Mouse (Mus musculus): ENCODE results near the gene Tcte3. TPM values are rescaled to one million over a fixed set of nuclear protein-coding genes. Genes with fewer than 3 reads are reported as not detected.
"Not testable (repeated sequence)": the region's sequence is repeated elsewhere in the genome, so short reads cannot be mapped to it uniquely, and the experiment has no call there.

Gene Tcte3
- polyA plus RNA-seq (2012; fragmentation: generic; extraction: Trizol): 0.50 TPM

DNA sequence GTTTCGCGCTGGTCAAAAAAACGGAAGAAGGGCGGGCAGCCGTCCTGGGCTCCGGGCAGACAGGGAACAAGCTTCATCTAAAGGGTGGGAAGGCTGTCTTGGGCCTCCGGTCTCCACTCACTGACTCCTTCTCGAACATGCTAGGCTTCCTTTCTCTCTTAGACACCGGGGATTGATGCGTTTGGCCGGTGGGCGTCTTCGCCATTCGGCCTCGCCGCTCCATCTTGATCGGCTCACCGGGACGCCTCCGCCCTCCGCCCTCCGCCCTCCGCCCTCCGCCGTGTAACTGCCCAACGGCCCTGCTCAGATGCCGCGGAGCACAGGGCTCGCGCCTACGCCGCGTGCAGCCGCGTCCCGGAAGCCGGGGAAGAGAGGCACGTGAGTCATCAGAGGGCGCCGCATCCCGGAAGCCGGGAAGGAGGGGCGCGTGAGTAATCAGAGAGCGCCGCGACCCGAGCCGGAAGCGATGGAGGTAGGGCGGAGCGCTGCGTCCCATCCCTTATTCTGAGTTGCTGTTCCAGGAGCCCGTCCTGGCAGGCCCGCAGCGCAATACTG lies at the start of gene Tcte3, which contains the start of the genes Ermard and Gm3448:
TSS of gene Tcte3 (minus strand) at position 314 of the 555 bp plus-strand sequence.
TSS of gene Ermard (plus strand) at position 34 of the 555 bp plus-strand sequence.
TSS of gene Gm3448 (minus strand) at position 363 of the 555 bp plus-strand sequence.
- not testable (repeated sequence) for H3K4me2 ChIP-seq (ENCODE audit: low read depth); H3K36me3 ChIP-seq (ENCODE audit: control insufficient read depth, insufficient read depth); H3K79me2 ChIP-seq (ENCODE audit: control insufficient read depth, insufficient read depth); H3K4me3 ChIP-seq; H3ac ChIP-seq (ENCODE audit: control insufficient read depth, insufficient read length); H3K27me3 ChIP-seq (ENCODE audit: control insufficient read depth, insufficient read depth, insufficient read length)

DNA sequence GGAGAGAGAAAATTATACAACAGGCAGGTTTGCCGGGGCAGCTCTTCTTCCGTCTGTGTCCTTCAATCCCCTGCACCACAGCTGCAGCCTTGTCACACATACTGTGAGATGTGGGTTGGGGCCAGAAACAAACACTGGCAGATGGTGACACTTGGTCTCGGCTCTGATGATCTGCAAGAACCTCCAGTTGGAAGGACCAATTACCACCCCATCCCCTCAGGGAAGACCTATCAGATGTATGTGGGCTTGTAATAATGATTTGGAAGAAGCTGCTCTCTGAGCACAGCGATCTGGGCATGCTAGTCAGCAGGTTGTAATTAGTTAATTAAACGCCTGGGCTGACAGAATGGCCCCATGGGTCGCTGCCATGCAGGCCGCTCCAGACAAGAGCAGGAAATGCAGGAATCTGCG lies 47.3 kb upstream of the Tcte3 start:
- no peak overlapping the region for H3K4me3 ChIP-seq
- no peaks in the 10 kb centered on the region for H3K36me3 ChIP-seq (ENCODE audit: control insufficient read depth, insufficient read depth)
- H3K27me3 ChIP-seq (ENCODE audit: control insufficient read depth, insufficient read depth, insufficient read length): no peaks in the 10 kb centered on the region
- H3K79me2 ChIP-seq (ENCODE audit: control insufficient read depth, insufficient read depth): no peaks in the 10 kb centered on the region
- no peak overlapping the region for H3ac ChIP-seq (ENCODE audit: control insufficient read depth, insufficient read length)
- TF ChIP-seq MYOG (IDR thresholded peaks at IDR 0.05; ENCODE audit: control insufficient read depth in 1 of 3, insufficient read depth in 1 of 3, insufficient read length in 2 of 3, low read depth in 2 of 3): peak in 1 of 3 experiments; percentile 31
- no peak for TF ChIP-seq USF1 (IDR thresholded peaks at IDR 0.05; ENCODE audit: low read depth)
- TF ChIP-seq MYOD1 (IDR thresholded peaks at IDR 0.05; ENCODE audit: control insufficient read depth in 1 of 3, insufficient read length in 2 of 3, low read depth in 2 of 3): no peak
- no peak overlapping the region for H3K4me2 ChIP-seq (ENCODE audit: low read depth)

DNA sequence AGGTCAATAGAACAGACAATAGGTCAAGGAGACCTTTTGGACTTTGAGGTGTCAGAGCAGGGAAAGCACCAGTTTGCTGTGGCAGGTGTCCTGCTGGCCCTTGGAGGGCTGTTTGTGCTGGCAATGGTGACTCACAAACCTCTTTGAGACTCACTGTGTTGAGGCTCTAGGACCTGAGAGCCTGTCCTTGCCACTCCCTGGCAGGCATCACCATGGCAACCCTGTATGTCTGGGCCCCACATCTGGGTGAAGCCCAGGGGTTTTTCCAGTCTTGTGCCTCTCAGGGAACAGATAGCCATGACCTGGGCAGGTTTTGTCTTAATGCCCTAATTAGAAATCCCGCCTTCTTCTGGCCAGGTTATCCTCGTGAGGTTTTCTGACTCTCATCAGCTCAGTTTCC lies 46.9 kb upstream of the Tcte3 start:
- Histone ChIP-seq H3K4me2 (ENCODE audit: low read depth) (no peak overlapping the region), H3K4me3 (no peak overlapping the region), H3ac (ENCODE audit: control insufficient read depth, insufficient read length) (no peak overlapping the region), H3K36me3 (ENCODE audit: control insufficient read depth, insufficient read depth) (no peaks in the 10 kb centered on the region), H3K79me2 (ENCODE audit: control insufficient read depth, insufficient read depth) (no peaks in the 10 kb centered on the region), H3K27me3 (ENCODE audit: control insufficient read depth, insufficient read depth, insufficient read length) (no peaks in the 10 kb centered on the region)
- TF ChIP-seq E2F4 (IDR thresholded peaks at IDR 0.05; ENCODE audit: insufficient read depth) (no peak), MYOD1 (IDR thresholded peaks at IDR 0.05; ENCODE audit: control insufficient read depth in 1 of 3, insufficient read length in 2 of 3, low read depth in 2 of 3) (peak in 1 of 3 experiments; percentile 22), TCF12 (IDR thresholded peaks at IDR 0.05; ENCODE audit: insufficient read depth, poor library complexity, severe bottlenecking) (no peak), TCF3 (IDR thresholded peaks at IDR 0.05; ENCODE audit: insufficient read length, low read depth) (no peak), MYOG (IDR thresholded peaks at IDR 0.05; ENCODE audit: control insufficient read depth in 1 of 3, insufficient read depth in 1 of 3, insufficient read length in 2 of 3, low read depth in 2 of 3) (no peak)

DNA sequence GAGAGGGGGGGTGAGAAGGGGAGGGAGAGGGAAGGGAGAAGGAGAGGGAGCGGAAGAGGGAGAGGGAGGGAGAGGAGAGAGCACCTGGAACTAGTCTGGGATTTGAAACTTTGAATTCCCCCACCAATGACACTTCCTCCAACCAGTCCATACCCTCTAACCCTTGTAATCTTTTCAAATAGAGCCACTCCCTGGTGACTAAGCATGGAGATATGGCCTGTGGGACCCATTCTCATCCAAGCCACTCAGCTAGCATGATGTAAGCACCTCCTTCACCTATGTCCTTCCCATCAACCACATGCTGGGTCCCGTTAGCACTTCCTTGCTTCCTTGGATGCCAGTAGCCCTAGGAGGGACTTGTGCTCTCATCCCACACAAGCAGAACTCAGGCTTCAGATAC lies 43.7 kb upstream of the Tcte3 start:
- Histone ChIP-seq H3K27me3 (ENCODE audit: control insufficient read depth, insufficient read depth, insufficient read length) (no peaks in the 10 kb centered on the region), H3K79me2 (ENCODE audit: control insufficient read depth, insufficient read depth) (no peaks in the 10 kb centered on the region), H3K4me3 (no peak overlapping the region), H3K36me3 (ENCODE audit: control insufficient read depth, insufficient read depth) (no peaks in the 10 kb centered on the region), H3ac (ENCODE audit: control insufficient read depth, insufficient read length) (no peak overlapping the region), H3K4me2 (ENCODE audit: low read depth) (no peak overlapping the region)
- no peak for TF ChIP-seq USF1 (IDR thresholded peaks at IDR 0.05; ENCODE audit: low read depth)
- no peak for TF ChIP-seq CEBPB (IDR thresholded peaks at IDR 0.05; ENCODE audit: insufficient read depth, poor library complexity, severe bottlenecking)
- no peak for TF ChIP-seq POLR2A (IDR thresholded peaks at IDR 0.05; ENCODE audit: insufficient read length, low read depth)
- TF ChIP-seq TCF12 (IDR thresholded peaks at IDR 0.05; ENCODE audit: insufficient read depth, poor library complexity, severe bottlenecking): no peak

DNA sequence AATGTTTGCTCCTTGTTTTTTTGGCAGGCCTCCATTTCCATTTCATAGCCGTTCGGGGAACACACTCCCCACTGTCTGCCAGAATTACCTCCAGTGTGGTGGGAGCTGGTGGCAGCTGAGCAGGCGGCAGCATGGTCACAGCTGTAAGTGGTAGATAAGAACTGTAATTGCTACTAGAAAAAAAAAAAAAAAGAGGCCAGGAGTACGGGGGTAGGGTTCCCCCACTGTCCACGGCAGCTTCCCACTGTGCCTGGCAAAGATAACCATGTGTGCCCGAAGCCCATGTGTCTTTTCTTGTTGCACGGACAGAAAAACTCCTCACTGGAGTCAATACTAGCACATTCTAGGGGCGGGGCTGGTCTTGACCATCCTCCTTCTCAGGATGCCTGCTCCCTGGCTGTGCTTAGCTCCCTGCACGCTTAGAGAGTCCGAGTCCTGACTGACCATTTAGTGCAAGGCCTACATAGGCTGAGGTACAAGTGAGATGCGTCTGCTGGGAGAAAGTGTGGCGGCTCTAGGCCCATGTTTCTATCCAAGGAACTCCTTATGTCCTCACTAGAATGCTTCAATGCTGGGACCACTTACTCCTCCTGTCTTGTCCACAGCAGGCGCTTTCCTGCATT lies 43.0 kb upstream of the Tcte3 start:
- Histone ChIP-seq H3K4me2 (ENCODE audit: low read depth) (no peak overlapping the region), H3K4me3 (no peak overlapping the region), H3K79me2 (ENCODE audit: control insufficient read depth, insufficient read depth) (no peaks in the 10 kb centered on the region), H3K36me3 (ENCODE audit: control insufficient read depth, insufficient read depth) (no peaks in the 10 kb centered on the region), H3K27me3 (ENCODE audit: control insufficient read depth, insufficient read depth, insufficient read length) (no peaks in the 10 kb centered on the region), H3ac (ENCODE audit: control insufficient read depth, insufficient read length) (no peak overlapping the region)
- TF ChIP-seq MYOG (IDR thresholded peaks at IDR 0.05; ENCODE audit: control insufficient read depth in 1 of 3, insufficient read depth in 1 of 3, insufficient read length in 2 of 3, low read depth in 2 of 3) (peak in 2 of 3 experiments; percentile 76 to 82), USF1 (IDR thresholded peaks at IDR 0.05; ENCODE audit: low read depth) (no peak), TCF12 (IDR thresholded peaks at IDR 0.05; ENCODE audit: insufficient read depth, poor library complexity, severe bottlenecking) (peak; percentile 7), CEBPB (IDR thresholded peaks at IDR 0.05; ENCODE audit: insufficient read depth, poor library complexity, severe bottlenecking) (no peak), MYOD1 (IDR thresholded peaks at IDR 0.05; ENCODE audit: control insufficient read depth in 1 of 3, insufficient read length in 2 of 3, low read depth in 2 of 3) (peak in 2 of 3 experiments; percentile 54 to 66), SRF (IDR thresholded peaks at IDR 0.05; ENCODE audit: control insufficient read depth, insufficient read length, low read depth) (no peak), TCF3 (IDR thresholded peaks at IDR 0.05; ENCODE audit: insufficient read length, low read depth) (no peak)

DNA sequence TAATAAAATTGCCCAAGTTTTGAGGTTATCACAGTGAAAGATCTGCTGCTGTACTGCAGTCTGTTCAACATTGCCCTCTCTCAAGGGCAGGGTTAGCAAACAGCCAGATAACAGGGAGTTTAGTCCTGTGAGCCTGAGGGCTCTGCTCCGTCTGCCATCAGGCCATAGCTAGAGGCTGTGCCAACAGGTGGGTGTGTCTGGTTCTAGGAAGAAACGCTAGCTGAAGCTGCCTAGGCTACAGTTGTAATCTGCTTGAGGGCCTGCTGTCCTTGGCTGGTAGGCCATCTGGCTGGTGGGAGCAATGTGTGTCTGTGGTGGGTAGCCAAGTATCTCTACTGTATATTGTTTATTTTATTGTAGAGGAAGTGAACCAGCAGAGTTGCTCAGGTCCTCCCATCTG lies 36.2 kb upstream of the Tcte3 start:
- Histone ChIP-seq H3K79me2 (ENCODE audit: control insufficient read depth, insufficient read depth) (no peaks in the 10 kb centered on the region), H3K4me3 (no peak overlapping the region), H3ac (ENCODE audit: control insufficient read depth, insufficient read length) (no peak overlapping the region)

More for the DNA sequence above, 36.2 kb upstream of the Tcte3 start:
- TF ChIP-seq USF1 (IDR thresholded peaks at IDR 0.05; ENCODE audit: low read depth) (no peak), TCF3 (IDR thresholded peaks at IDR 0.05; ENCODE audit: insufficient read length, low read depth) (no peak), POLR2AphosphoS2 (IDR thresholded peaks at IDR 0.05; ENCODE audit: insufficient read length, low read depth) (no peak), CEBPB (IDR thresholded peaks at IDR 0.05; ENCODE audit: insufficient read depth, poor library complexity, severe bottlenecking) (no peak)
- H3K4me2 ChIP-seq (ENCODE audit: low read depth): no peak overlapping the region
- no peaks in the 10 kb centered on the region for H3K36me3 ChIP-seq (ENCODE audit: control insufficient read depth, insufficient read depth)
- no peaks in the 10 kb centered on the region for H3K27me3 ChIP-seq (ENCODE audit: control insufficient read depth, insufficient read depth, insufficient read length)
